Mouse (Mus musculus) gastrocnemius, postnatal 10 days (tissue): ENCODE data around the gene Bbs5. TPM values are rescaled to one million over a fixed set of nuclear protein-coding genes. Genes with fewer than 3 reads are reported as not detected.
"Not testable (repeated sequence)": the region's sequence is repeated elsewhere in the genome, so short reads cannot be mapped to it uniquely, and the experiment has no call there.

ENCODE experiments used
- DNase-seq: peaks from one replicate; pipeline ENCODE4 v3.0.0; 2021; ENCODE audit warnings: mixed read lengths
- long read RNA-seq, 2 experiments: library from polyadenylated mRNA; stranded (forward); transcript quantifications; one replicate each; pipeline ENCODE4 v2.0.0; 2021
- total RNA-seq, 2 experiments: library from RNA; stranded (reverse); gene quantifications; 2 replicates each; pipeline ENCODE4 v1.2.3; 2021

The Bbs5 gene
- 1 to 10 TPM; 4.0 to 4.3 TPM for total RNA-seq
- long read RNA-seq, experiment 1, partial matches to known transcripts = 0 of 1 reads
- long read RNA-seq, experiment 1, other reads (novel, unspliced or antisense) = 1 of 1 reads
- long read RNA-seq, experiment 2, partial matches to known transcripts = 0 of 2 reads
- long read RNA-seq, experiment 2, other reads (novel, unspliced or antisense) = 0 of 2 reads

DNA sequence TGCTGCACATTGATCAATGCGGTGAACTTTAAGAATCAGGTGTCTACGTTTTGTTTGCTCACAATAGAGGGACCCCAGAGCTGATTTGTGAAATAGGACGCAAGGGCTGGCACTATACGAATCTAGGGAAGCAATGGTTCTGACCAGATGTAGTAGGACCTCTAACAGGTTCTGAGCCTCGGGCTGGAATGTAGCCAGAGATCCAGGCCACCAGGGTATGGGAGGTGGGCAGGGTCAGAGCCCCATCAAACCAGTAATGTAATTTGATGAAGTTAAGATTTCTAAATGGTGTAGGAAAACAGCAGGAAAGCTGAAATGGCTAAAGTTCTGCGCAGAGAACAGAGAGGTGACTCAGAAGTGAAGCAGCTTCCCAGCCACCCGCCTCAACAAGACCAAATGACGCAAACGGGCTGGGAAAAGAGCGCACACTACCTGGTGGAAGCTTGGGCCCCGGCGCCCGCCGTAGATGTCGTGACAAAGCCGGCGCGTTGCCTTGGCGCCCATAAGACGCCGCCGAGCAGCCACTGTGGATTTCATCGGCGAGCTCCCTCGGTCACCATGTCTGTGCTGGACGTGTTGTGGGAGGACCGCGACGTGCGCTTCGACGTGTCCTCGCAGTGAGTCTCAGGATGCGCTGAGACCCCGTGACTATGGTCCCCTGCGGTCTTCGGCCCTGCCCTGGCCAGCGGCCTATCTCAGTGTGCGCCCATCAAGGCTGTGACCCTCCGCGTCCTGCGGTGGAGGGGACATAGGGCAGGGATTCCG lies at the start of gene Bbs5:
Bbs5 (plus strand) TSS at position 446 of the 765 bp plus-strand sequence.
- peak; percentile 87 for DNase-seq

DNA sequence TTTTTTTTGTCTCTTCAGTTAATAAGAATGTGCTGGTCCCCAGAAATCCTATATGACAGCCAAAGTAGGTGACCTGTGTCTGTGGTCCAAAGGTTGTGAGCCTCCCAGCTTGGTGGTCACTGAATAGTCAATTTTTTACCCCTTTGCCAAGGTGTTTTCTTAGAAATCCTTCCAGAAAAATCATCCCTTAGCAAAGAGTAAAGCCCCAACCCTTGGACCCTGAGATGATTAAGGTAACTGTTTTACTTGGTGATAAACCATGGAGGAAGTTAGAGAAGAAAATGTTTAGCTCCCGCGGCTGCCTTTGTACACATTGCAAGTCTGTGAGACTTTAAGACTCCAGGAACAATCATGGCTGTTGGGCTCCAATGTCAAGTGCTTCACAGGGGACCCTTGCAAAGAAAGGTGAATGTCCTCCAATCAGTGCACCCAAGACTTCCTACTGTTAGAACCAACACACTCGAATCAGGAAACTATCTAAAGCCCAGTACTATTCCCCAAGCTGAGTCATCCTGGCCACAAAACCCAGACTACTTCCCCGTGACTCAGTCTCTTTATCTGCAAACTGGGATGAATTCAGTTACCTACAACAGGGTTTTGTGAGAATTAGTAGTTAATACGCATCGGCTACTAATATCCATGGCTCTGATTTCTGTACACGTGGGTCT lies 43.1 kb upstream of the Bbs5 start:
- DNase-seq = no peak

DNA sequence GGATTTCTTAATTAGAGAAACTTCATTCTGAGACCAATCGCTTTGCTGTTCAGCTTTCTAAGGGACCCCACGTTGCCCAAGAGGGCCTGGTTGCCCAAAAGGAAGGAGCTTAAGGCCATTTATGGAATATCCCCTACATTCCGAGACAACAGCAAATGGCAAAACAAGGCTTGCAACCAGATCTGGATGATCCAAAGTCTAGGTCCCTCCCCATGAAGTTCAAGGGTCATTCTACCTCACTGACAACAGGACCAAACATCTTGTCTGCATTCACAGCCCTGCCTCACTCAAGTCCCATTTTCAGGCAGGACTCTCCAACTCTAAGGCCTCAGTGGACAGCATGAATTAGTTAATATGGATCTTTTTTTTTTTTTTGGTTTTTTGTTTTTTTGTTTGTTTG lies 40.4 kb upstream of the Bbs5 start:
- DNase-seq = no peak

DNA sequence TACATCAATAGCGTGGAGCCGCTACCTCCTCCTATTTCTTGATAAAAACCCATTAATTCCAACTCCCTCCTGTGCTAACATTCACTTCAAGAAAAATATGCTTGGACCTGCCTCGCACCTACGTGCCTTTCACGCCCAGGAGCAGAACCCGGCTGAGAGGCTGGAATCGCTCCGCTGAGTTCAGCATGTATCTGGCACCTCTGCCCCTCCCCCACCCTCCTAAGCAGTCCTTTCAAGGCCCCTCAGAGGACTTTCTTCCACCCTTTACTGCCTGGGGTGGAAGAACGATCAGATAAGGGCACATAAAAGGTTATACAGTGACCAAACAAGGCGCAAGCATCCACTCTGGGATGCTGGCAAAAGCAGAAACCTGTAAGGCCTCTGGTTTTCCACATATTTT lies 34.7 kb upstream of the Bbs5 start:
- DNase-seq = no peak

DNA sequence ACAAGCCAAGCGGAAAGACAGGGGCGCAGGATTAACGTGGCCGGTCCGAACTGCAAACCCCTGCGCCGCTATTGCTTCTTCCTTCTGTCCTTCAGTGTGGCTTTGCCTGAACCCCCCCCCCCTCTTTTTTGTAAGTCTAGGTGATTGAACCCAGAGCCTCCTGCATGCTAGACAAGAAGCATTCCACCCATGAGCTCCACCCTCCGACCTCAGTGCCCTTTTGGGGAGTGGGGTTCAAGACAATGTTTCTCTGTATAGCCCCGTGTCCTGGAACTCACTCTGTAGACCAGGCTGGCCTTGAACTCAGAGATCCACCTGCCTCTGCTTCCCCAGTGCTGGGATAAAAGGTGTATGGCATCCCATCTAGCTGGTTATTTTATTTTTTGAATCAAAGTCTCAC lies 34.3 kb upstream of the Bbs5 start:
- DNase-seq = no peak

DNA sequence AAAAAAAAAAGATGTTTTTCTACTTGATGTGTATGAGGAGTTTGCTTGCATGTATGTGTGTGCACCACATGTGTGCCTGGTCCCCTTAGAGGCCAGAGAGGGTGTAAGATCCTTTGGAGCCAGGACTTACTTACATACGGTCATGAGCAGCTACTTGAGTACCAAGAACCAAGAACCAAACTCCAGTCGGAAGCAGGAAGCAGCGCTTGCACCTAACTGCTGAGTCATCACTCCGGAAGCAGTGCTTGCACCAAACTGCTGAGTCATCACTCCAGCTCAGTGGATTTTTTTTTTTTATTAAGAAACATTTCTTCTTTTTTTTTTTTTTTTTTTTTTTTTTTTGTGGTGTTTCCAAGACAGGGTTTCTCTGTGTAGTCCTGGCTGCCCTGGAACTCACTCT lies 33.7 kb upstream of the Bbs5 start:
- DNase-seq = no peak

DNA sequence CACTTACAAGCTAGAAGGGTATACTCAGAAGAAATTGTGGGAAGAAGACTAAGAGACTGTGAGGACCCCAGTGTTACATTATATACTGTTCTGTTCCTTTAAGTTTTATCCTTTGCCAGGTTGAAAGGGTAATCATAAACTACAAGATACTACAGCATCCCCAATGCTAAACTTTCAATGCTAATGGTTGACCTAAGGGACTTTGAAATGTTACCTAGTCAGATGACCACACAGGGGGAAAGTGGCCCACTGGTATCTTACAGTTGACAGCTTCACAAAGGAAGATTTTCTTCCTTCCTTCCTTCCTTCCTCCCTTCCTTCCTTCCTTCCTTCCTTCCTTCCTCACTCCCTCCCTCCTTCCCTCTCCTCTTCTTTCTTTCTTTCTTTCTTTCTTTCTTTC lies 28.6 kb upstream of the Bbs5 start:
- no peak for DNase-seq

DNA sequence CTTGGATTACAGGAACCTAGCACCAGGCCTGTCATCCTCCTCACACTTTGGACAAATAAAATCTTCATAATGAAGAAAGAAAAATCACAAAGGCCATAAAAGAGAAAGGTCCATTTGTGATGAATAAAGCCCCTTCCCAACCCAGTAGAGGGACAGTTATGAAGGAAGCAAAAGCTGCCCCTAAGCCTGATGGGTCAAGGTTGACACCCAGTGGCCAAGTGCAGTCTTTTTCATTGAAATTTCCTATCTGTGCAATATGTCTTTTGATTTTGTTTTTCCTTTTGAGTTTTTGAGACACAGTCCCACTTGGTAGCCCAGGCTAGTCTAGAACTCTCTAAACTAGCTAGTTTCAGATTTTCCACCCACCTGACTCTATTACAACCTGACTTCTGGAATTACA lies 27.7 kb upstream of the Bbs5 start:
- no peak for DNase-seq

DNA sequence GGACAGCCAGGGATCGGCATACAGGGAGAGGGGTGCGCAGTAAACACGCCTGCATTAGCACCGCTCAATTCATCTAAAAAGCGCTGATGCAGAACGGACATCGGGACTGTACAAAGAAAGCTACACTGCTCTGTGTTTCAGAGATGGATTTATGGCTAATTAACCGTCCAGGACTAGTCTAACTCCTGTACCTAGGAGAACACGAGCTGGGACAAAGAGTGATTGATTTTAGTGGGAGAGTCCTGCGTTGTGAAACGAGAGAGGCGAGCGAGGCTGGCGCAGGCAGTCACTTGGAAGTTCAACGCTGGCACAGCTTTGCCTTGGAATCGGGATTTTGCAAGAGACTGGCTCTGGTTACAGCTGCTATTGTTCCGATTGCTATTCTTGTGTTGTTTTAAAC lies 17.8 kb upstream of the Bbs5 start:
- no peak for DNase-seq

DNA sequence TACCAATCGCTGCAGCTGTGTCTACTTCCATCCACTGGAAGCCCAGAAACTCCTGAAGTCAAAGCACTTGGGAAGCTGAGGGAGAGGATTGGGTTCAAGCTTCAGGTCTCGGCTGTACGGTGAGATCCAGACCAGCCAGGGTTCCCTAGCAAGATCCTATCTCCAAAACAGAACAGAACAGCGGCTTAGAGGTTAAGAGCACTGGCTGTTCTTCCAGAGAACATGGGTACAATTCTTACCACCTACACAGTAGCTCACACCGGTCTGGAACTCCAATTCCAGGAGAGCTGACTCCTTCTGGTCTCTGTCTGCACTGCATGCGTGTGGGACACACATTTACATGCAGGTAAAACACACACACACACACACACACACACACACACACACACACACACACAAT lies 17.1 kb upstream of the Bbs5 start:
- DNase-seq = no peak

DNA sequence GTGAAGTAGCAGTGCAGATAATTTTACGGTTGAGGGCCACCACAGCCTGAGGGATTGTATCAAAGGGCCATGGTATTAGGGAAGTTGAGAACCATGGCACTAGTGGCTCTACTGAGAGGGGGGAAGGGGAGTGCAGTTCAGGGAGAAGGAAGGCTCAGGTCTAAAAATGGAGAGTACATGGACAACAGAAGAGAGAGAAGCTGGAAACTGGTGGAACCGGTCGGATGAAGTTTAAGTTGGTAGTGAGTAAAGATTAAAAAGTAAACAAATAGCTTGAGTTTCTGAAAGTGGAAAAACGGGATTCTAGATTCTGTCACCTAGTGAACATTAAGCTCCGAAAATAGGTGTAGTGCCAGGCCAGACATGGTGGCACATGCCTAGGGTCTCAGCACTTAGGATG lies 16.2 kb upstream of the Bbs5 start:
- no peak for DNase-seq

DNA sequence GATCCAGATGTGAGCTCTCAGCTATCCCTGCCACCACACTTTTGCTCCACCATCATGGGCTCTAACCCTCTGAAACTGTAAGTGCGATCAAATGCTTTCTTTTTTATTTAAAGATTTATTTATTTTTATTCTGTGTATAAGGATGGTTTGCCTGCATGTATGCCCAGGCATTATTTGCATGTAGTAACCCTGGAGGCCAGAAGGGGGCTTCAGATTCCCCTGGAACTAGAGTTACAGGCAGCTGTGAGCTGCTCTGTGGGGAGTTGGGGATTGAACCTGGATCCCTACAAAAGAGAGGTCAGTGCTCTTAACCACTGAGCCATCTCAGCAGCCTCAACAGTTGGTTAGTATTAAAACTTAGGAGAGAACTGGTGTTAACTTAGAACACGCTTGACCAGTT lies 15.5 kb upstream of the Bbs5 start:
- no peak for DNase-seq

DNA sequence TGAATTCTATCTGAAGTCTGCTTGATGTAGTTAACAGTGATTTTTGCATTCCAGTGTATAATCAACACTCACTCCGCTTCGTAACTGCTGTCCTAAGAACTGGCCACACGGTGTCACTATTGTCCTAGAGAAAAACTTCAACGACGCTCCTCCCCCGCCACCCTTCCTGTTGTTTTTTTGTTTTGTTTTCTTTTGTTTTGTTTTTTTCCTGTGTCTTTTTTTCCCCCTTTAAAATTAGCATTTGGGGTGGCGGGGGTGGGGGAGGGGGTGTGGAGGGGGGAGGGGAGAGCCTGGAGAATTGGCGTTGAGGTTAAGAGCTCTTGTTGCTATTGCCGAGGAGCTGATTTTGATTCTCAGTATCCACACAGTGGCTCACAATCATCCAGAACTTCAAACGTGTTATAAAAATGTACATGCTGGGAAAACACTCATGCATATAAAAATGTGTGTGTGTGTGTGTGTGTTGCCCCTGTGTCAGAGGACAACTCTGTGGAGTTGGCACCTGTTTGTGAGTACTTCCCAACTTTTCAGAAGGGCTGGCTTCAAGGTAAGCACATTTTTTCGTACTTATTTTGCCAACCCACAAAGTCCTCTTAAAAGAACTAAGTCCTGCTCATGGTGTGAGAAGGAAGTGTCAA lies 11.8 kb upstream of the Bbs5 start:
- peak; percentile 34 for DNase-seq

DNA sequence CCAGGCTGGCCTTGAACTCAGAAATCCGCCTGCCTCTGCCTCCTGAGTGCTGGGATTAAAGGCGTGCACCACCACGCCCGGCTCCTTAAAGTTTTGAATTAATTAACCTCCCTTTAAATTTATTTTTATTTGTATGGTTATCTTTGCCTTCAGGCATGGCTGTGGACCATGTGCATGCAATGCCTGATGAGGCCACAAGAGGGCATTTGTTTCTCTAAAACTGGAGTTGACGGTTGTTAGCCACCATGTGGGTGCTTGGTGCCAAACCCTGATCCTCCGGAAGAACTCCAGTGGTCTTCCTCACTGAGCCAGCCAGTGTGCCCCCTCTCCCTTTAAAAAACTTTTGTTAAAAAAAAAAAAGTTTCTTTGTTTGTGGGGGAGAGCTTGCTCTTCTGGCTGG lies 11.2 kb upstream of the Bbs5 start:
- DNase-seq = peak; percentile 62

DNA sequence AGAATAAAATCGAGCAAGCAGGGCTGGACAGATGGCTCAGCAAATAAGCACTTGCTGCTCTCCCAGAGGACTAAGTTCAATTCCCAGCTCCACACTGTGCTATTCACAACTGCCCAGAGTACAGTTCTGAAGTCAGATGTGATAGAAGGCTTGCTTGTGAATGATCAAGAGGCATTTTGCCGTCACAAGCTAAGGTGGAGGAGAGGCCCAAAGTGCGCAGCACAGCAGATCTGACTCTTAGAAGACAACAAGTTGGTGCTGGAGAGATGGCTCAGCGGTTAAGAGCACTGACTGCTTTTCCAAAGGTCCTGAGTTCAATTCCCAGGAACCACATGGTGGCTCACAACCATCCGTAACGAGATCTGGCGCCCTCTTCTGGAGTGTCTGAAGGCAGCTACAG lies 9.0 kb upstream of the Bbs5 start:
- not testable (repeated sequence) for DNase-seq

DNA sequence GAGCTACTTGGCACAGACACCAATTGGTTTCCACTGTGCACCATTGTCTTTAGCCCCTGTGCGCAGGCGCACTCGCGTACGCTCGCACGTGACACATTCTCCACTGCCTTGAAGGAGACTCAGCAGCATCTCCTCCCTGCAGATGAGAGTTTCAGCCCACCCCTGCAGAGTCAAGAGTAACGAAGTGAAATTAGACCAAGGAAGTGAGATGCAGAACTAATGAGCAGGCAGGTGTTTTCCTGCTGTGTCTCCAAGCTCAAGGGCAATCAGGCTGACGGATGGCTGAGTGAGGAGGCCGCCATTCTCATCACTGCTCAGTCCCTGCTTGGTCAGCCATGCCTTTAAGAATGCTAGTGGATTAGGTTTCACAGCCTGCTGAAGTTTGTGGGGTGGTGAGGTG lies 6.9 kb upstream of the Bbs5 start:
- DNase-seq = no peak

DNA sequence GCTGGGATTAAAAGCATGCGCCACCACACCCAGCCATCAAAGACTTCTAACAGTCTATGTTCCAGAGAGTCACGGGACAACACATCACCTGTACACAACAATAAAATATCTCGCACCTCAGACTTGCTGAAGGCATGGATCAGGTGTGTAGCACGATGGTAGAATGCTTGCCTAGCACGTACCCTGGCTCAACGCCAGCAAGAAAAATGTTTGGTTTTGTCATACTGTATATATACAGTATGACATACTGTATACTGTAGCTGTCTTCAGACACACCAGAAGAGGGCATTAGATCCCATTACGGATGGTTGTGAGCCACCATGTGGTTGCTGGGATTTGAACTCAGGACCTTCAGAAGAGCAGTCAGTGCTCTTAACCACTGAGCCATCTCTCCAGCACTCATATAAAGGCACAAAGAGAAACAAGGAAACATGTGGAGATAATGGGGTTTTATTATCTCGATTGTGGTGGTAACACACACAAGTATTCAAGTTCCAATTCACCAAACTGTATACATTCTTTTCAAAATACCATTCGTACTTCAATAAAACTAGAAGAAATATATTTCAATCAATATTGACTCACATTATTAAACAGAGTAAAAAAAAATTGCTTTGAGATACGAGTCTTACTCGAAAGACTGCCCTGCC lies 1.9 kb upstream of the Bbs5 start:
- DNase-seq = no peak

DNA sequence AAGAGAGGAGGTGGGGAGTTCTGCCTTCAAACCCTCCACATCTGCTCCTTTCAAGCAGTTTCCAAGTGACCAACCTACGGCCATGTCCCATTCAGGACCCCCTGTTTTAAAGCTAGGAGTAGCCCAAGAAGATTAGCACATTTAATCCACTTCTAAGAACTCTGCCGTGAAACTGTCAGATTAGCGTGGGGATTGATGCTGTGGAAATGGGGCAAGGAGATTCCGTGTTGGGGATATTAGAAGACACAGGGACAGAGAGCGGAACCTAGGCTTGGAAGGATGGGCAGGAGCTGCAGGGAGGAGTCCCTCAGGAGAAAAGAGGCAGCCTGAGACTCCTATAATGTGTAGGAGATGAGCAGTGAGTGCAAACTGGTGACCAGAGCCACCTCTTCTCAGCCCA lies 2.7 kb downstream of the Bbs5 start:
- DNase-seq = no peak

DNA sequence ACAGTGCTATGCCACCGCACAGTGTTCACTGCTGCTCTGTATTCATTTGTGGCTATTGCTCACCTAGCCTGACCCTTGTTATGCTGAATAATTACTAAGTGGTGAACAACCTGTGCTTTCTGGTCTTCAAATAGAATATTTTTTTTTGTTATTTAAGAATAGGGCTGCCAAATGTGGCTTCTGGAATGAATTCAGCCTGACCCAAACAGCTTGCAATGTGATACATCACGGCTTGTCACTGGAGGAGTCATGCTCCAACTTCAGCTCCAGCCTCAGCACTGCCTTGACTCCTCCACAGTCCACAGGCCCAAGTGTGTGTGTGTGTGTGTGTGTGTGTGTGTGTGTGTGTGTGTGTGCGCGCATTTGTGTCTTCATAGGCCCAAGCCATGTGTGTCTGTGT lies 12.4 kb downstream of the Bbs5 start:
- DNase-seq = no peak

DNA sequence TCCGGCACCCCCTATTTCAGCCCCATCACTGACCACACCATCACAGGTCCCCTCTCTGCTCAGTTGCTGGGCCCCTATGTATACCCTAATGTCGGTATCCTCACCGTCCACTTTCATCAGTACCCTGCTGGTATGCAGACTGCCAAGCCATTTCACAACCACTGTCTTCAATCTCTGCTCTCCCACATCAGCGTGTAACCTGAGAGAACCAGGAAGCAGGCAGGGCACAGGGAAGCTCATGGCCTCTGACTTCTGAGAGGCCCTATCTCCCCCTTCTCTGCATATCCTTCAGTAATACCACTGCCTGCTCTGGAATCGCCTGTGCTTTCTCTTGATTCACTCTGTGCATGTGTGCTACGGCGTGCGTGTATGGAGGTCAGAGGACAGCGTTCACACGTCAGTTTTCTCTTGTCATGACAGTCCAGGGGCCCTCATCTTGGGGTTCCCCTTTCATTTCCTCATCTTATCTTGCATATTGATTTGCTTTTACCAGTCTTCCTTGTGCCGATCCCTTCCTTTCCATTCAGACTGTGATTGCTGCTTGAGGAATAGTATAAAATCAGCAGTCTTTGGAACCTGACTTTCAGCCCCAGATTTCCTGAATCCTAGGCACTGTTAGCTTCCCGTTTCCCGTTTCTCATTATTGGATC lies 17.0 kb downstream of the Bbs5 start:
- DNase-seq = no peak

DNA sequence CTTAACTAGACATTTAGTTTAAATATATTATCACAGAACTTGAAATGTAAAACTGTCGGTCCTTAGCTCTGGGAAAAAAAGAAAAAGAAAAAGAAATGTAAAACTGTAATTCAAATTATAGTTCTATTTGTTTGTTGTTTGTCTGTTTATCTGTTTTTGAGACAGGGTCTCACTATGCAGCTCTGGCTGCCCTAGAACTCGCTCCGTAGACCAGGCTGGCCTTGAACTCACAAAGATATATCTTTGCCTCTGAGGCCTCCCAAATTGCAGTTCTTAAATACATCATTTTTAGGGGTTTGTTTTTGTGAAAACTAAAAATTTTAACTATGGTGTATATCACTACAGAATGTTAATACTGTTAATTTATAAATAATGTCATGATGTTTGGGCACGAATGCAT lies 20.7 kb downstream of the Bbs5 start:
- no peak for DNase-seq

DNA sequence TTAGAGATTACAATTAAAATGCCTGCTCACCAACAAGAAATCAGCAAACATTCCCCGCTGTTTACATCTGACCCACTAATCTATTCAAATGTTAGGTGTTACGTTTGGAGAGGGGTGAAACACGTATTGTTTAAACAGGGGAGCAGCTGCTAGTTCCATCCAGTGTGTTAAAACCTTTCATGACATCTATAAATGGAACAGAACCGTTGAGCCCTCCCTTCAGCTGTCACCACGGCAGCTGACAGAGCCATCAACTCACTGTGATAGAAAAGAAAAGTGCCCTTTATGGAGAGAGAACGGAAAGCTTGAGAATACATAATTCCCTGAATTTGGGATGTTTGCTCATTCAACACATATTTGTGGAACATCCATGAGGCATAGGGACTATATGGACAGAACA lies 21.4 kb downstream of the Bbs5 start:
- DNase-seq = no peak
